Mouse (Mus musculus) mesoderm, embryonic 11.5 days (tissue): ENCODE data around the gene Slc43a1.

ENCODE experiments used
- DNase-seq: peaks from one replicate; pipeline ENCODE4 v3.0.0-alpha.2; 2012; ENCODE audit warnings: low read depth, low spot score

Slc43a1 gene

GRCm38 (mm10) chr2:84865616-84866571, 27.2 kb downstream of the Slc43a1 start:
- DNase-seq: peak; percentile 64

GRCm38 (mm10) chr2:84868521-84868943, 29.9 kb downstream of the Slc43a1 start:
- DNase-seq: peak; percentile 69

GRCm38 (mm10) chr2:84868977-84869376, 30.3 kb downstream of the Slc43a1 start:
- DNase-seq: no peak

- DNase-seq: no peak
These were observed 32.0 kb downstream of the Slc43a1 start for GRCm38 (mm10) chr2:84870623-84871160.

- no peak for DNase-seq
These were observed 33.6 kb downstream of the Slc43a1 start for GRCm38 (mm10) chr2:84872105-84872716.

GRCm38 (mm10) chr2:84875842-84876241, 37.2 kb downstream of the Slc43a1 start:
- no peak for DNase-seq

- no peak for DNase-seq
These were observed 41.9 kb downstream of the Slc43a1 start for GRCm38 (mm10) chr2:84880590-84880989.

- DNase-seq: no peak
These were observed 44.0 kb downstream of the Slc43a1 start for GRCm38 (mm10) chr2:84882606-84883005.

GRCm38 (mm10) chr2:84883084-84883483, 44.4 kb downstream of the Slc43a1 start:
- DNase-seq: no peak

GRCm38 (mm10) chr2:84883530-84883929, 44.9 kb downstream of the Slc43a1 start:
- no peak for DNase-seq

- DNase-seq: no peak
These were observed 45.3 kb downstream of the Slc43a1 start for GRCm38 (mm10) chr2:84883942-84884341.

GRCm38 (mm10) chr2:84884611-84885010, 46.0 kb downstream of the Slc43a1 start:
- DNase-seq: no peak

- no peak for DNase-seq
These were observed 46.7 kb downstream of the Slc43a1 start for GRCm38 (mm10) chr2:84885084-84886055.

GRCm38 (mm10) chr2:84886234-84886731, 47.6 kb downstream of the Slc43a1 start, which contains the start of gene Rtn4rl2:
Gene Rtn4rl2, minus strand, starts transcription at chr2:84886710.
- DNase-seq: no peak

- peak; percentile 74 for DNase-seq
These were observed 48.2 kb downstream of the Slc43a1 start for GRCm38 (mm10) chr2:84886821-84887281.

GRCm38 (mm10) chr2:84887411-84888271, 49.0 kb downstream of the Slc43a1 start:
- DNase-seq: no peak

- DNase-seq: peak; percentile 83
These were observed 50.1 kb downstream of the Slc43a1 start for GRCm38 (mm10) chr2:84888657-84889315.

GRCm38 (mm10) chr2:84889316-84890044, 50.8 kb downstream of the Slc43a1 start:
- no peak for DNase-seq

GRCm38 (mm10) chr2:84890045-84890340, 51.3 kb downstream of the Slc43a1 start:
- DNase-seq: peak; percentile 80
